Mouse (Mus musculus): Measurements from ENCODE around the gene Atf4.

Gene Atf4

GRCm38 (mm10) chr15:80254847-80255645 lies at the start of gene Atf4:
Atf4 (plus strand) TSS chr15:80255184.
- DNase-seq (ENCODE audit: low spot score in 2 of 2): peak; percentile 99

- DNase-seq (ENCODE audit: low spot score in 2 of 2): no peak
Observed at GRCm38 (mm10) chr15:80206057-80206565, 48.9 kb upstream of the Atf4 start.

DNA sequence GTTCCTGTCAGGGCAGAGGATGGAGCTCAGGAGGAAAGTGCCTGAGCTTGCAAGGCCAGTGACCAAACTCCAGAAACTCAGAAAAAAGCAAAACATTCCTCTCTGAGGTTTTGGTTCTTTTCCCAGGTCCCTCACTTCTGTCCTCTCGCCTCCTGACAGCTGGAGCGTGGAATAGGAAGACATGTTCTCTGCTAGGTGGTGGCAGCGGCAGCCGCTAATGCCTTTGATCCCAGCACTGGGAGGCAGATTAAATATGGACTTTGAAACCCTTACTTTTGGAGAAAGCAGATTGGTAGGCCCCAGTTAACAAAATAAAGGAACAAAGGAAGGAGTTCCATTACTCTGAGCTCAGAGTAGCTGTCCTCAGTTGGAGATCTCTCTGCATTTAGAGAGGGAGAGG lies 46.5 kb upstream of the Atf4 start:
- no peak for DNase-seq (ENCODE audit: low spot score in 2 of 2)

GRCm38 (mm10) chr15:80213688-80214087 lies 41.3 kb upstream of the Atf4 start:
- DNase-seq (ENCODE audit: low spot score in 2 of 2): no peak

GRCm38 (mm10) chr15:80215716-80216479 lies 39.1 kb upstream of the Atf4 start:
- DNase-seq (ENCODE audit: low spot score in 2 of 2): peak in 1 of 2 experiments; percentile 36

GRCm38 (mm10) chr15:80216480-80216820 lies 38.5 kb upstream of the Atf4 start:
- no peak for DNase-seq (ENCODE audit: low spot score in 2 of 2)

GRCm38 (mm10) chr15:80217476-80217875 lies 37.5 kb upstream of the Atf4 start:
- DNase-seq (ENCODE audit: low spot score in 2 of 2): no peak

GRCm38 (mm10) chr15:80219211-80219610 lies 35.8 kb upstream of the Atf4 start:
- DNase-seq (ENCODE audit: low spot score in 2 of 2): no peak

DNA sequence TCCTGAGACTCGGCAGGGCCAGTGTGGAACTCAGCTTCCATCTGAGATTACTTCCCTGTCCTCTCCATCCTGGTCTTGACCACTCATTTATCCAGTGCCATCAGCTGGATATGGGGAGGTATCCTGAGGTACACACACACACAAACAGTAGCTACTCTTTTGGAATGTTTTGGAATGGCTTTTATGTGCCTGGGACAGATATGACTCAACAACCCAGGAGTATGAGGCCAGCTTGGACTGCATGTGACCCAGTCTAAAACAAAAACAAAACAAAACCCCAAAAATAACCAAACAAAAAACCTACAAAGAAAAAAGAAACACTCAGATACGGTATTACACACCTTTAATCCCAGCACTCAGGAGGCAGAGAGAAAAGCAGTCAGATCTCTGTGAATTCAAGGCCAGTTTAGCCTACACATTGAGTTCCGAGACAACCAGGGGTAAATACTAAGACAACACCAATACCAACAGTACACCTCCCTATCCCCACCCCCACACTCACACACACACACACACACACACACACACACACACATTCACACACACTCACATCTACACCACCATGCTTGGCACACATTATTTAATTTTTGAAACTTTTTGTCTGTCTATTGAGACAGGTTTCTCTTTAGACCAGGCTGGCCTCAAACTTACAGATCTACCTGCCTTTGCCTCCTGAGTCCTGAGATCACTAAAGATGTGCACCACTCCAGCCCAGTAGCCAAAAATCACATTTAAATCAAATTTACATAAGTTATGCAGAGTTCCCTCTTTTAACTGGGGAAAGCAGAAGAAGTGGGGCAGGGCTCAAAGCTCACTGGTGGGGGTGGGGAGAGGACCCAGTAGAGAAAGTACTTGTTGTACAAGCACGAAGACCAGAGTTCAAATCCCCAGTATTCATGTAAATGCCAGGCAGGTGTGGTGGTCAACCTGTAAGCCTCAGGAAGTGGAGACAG lies 35.0 kb upstream of the Atf4 start:
- no peak for DNase-seq (ENCODE audit: low spot score in 2 of 2)

DNA sequence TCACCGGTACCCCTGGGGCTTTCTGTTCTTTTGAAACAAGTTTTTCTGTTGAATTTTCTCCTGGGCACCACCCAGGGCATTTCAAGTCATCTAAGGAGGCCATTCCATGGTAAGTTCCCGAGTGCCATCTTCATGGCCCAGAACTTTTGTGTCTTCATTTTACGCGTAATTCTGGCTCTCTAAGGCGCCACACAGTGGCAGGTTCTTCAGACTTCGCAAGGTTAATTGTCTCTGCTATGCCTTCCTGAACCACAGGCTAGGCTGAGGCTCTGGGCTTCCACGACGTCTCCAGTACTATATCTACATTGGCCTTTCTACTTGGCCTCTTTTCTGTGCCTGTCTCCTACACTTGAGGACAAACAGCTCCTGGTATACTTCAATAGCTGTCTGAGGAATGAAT lies 34.0 kb upstream of the Atf4 start:
- DNase-seq (ENCODE audit: low spot score in 2 of 2): no peak

DNA sequence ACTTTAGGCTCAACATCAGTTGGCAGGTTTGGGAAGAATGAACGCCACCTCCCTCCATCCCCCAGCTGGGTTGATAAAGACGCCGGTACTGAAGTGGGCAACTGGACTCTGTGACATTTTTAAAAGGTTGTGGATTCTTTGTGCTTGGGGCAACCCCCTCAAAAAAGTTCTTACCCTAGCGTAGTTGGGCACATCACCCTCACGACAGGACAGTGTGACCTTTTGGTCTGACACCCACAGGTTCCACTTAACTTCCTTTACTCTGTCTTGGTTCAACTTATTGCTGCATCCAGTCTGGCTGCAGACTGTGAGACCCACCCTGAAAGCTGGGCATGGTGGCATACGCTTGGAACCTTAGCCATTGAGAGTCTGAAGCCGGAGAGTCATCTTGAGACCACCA lies 31.2 kb upstream of the Atf4 start:
- DNase-seq (ENCODE audit: low spot score in 2 of 2): no peak

- peak in 1 of 2 experiments; percentile 51 for DNase-seq (ENCODE audit: low spot score in 2 of 2)
Observed at GRCm38 (mm10) chr15:80225208-80225607, 29.8 kb upstream of the Atf4 start.

DNA sequence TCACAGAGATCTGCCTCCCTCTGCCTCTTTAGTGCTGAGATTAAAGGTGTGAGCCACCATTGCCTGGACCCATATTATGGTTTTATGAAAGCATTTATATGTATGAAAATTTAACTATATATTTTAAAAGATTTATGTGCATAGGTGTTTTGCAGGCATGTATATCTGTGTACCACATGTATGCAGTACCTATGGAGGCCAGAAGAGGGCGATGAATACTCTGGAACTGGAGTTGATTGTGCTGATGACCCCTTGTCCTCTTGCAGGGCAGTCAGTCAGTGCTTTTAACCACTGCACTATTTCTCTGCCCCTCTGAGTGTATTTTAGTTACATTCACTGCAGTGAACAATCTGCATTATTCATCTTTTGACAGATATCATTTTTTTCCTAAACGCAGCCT lies 29.2 kb upstream of the Atf4 start:
- DNase-seq (ENCODE audit: low spot score in 2 of 2): peak in 1 of 2 experiments; percentile 44

GRCm38 (mm10) chr15:80228071-80228800 lies 26.7 kb upstream of the Atf4 start:
- DNase-seq (ENCODE audit: low spot score in 2 of 2): no peak

GRCm38 (mm10) chr15:80232331-80232730 lies 22.7 kb upstream of the Atf4 start:
- no peak for DNase-seq (ENCODE audit: low spot score in 2 of 2)

- DNase-seq (ENCODE audit: low spot score in 2 of 2): no peak
Observed at GRCm38 (mm10) chr15:80233053-80233452, 21.9 kb upstream of the Atf4 start.

DNA sequence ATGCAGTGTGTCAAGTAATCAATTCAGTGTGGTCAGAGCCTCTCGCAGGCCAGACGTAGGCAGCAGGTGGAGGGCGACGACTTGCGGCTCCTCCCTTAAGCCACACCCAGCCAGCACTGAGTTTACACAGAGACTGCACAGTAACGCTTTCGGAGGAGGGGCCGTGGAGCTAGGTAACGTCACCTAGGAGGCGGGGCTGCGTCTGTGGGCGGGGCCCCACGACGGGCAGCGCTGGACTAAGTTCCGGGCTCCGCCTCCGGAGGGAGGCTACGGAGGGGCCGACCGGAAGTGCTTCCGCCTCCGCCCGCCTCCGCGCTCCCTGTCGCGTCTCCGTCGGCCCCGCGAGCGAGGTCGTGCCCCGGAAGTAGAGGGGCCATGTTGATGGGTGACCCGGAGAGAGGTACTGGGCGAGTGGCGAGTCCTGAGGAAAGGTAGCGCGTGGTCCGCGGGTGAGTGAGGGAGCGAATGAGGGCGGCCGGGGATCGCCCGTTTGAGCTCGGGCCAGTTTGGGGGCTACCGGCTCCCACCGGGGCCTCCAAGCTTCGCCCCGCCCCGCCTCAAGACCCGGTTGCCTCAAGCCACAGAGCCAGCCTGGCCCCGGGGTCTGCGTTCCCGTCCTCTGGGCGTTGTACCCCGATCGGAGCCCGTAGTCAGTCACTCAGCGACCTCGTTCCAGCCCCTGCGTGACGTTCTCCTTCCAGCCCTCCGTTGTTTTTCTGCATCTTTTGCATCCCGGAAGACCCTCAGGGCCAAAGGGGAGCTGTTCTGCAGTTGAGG lies 21.1 kb upstream of the Atf4 start, which contains the start of gene Mief1:
Gene Mief1, plus strand, starts transcription at position 286 of the 777 bp plus-strand sequence.
- peak; percentile 94 to 98 for DNase-seq (ENCODE audit: low spot score in 2 of 2)

- DNase-seq (ENCODE audit: low spot score in 2 of 2): no peak
Observed at GRCm38 (mm10) chr15:80235535-80235934, 19.4 kb upstream of the Atf4 start, which contains the start of gene AC140267.1. AC140267.1 (plus strand) TSS chr15:80235835.

DNA sequence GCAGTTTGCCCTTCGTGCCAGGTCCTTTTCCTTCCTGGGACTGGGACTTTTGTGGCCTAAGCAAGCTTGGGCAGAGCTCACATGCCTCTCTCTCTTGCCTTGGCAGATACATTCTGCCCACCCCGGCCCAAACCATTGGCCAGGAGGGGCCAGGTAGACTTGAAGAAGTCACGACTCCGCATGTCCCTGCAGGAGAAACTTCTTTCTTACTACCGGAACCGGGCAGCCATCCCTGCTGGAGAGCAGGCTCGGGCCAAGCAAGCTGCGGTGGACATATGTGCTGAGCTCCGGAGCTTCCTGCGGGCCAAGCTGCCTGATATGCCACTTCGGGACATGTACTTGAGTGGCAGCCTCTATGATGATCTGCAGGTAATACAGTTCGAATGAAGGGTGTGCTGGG lies 6.8 kb upstream of the Atf4 start:
- no peak for DNase-seq (ENCODE audit: low spot score in 2 of 2)

DNA sequence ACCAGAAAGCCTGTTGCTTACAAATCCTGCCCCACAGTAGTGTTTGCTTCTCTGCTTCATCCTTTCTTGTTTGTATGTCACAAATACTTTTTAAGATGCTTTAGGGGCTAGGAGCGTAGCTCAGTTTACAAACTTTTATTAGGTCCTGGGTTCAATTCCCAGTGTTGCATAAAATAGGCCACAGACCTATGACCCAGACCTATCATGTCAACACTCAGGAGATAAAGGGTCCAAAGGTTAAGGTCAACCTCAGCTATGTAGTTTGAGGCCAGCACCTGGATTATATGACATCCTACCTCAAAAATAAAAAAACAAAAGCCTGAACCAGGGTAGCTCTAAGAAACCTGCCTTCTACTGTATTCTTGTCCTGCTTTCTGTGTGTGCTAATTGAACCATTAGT lies 6.4 kb upstream of the Atf4 start:
- no peak for DNase-seq (ENCODE audit: low spot score in 2 of 2)
